Mouse (Mus musculus) adrenal gland, postnatal 36 days (tissue): ENCODE results near the gene Rnf111. TPM values are rescaled to one million over a fixed set of nuclear protein-coding genes. Genes with fewer than 3 reads are reported as not detected.
A peak's percentile ranks its signal among the peaks of the same experiment; 100 is the strongest.
"Not testable (repeated sequence)": the region's sequence is repeated elsewhere in the genome, so short reads cannot be mapped to it uniquely, and the experiment has no call there.

ENCODE experiments used
- DNase-seq, 2 experiments: peaks; one replicate each; pipeline ENCODE4 v3.0.0; 2021; ENCODE audit warnings: mixed read lengths in 1 of 2
- long read RNA-seq, 2 experiments: library from polyadenylated mRNA; stranded (forward); transcript quantifications; one replicate each; pipeline ENCODE4 v2.0.0; 2021; ENCODE audit warnings: borderline sequencing depth in 2 of 2
- total RNA-seq, 2 experiments: library from RNA; stranded (reverse); gene quantifications; 2 replicates each; pipeline ENCODE4 v1.2.3; 2021

Gene Rnf111
- total RNA-seq, result 10 to 100 TPM; 38.8 to 39.4 TPM
- long read RNA-seq, experiment 1, partial matches to known transcripts, result 4 of 8 reads
- long read RNA-seq, experiment 1, other reads (novel, unspliced or antisense), result 4 of 8 reads
- long read RNA-seq, experiment 2, partial matches to known transcripts, result 1 of 2 reads
- long read RNA-seq, experiment 2, other reads (novel, unspliced or antisense), result 1 of 2 reads

GRCm38 (mm10) chr9:70503626-70504041, at the start of gene Rnf111:
TSS of gene Rnf111 (minus strand) at chr9:70503725.
- peak; percentile 99 for DNase-seq

- not testable (repeated sequence) for DNase-seq
These were observed 48.7 kb upstream of the Rnf111 start for GRCm38 (mm10) chr9:70552233-70552632.

GRCm38 (mm10) chr9:70551524-70551923, 48.0 kb upstream of the Rnf111 start:
- no peak for DNase-seq

GRCm38 (mm10) chr9:70548304-70548703, 44.8 kb upstream of the Rnf111 start:
- DNase-seq, result no peak

GRCm38 (mm10) chr9:70546576-70546975, 43.1 kb upstream of the Rnf111 start:
- DNase-seq, result not testable (repeated sequence)

GRCm38 (mm10) chr9:70544831-70545230, 41.3 kb upstream of the Rnf111 start:
- DNase-seq, result no peak

- DNase-seq, result no peak
These were observed 40.5 kb upstream of the Rnf111 start for GRCm38 (mm10) chr9:70543985-70544384.

- peak; percentile 73 to 81 for DNase-seq
These were observed 39.7 kb upstream of the Rnf111 start for GRCm38 (mm10) chr9:70543048-70543880.

GRCm38 (mm10) chr9:70542305-70543041, 38.9 kb upstream of the Rnf111 start, which contains the start of gene Sltm:
TSS of gene Sltm (plus strand) at chr9:70542754.
- peak; percentile 100 for DNase-seq

GRCm38 (mm10) chr9:70541584-70541983, 38.1 kb upstream of the Rnf111 start:
- DNase-seq, result peak in 1 of 2 experiments; percentile 3

- no peak for DNase-seq
These were observed 29.8 kb upstream of the Rnf111 start for GRCm38 (mm10) chr9:70533328-70533727.

GRCm38 (mm10) chr9:70524366-70524765, 20.8 kb upstream of the Rnf111 start:
- DNase-seq, result no peak

GRCm38 (mm10) chr9:70523813-70524212, 20.3 kb upstream of the Rnf111 start:
- DNase-seq, result no peak

- DNase-seq, result no peak
These were observed 17.1 kb upstream of the Rnf111 start for GRCm38 (mm10) chr9:70520651-70521050.

GRCm38 (mm10) chr9:70511681-70512080, 8.2 kb upstream of the Rnf111 start:
- no peak for DNase-seq

GRCm38 (mm10) chr9:70510998-70511583, 7.6 kb upstream of the Rnf111 start:
- DNase-seq, result peak in 1 of 2 experiments; percentile 3

- peak; percentile 50 to 52 for DNase-seq
These were observed 6.5 kb upstream of the Rnf111 start for GRCm38 (mm10) chr9:70509906-70510525.

GRCm38 (mm10) chr9:70506787-70507186, 3.3 kb upstream of the Rnf111 start:
- DNase-seq, result no peak

GRCm38 (mm10) chr9:70506186-70506585, 2.7 kb upstream of the Rnf111 start:
- DNase-seq, result no peak

- DNase-seq, result peak; percentile 68 to 83
These were observed 416 bp downstream of the Rnf111 start for GRCm38 (mm10) chr9:70503015-70503603.

- DNase-seq, result no peak
These were observed 1.1 kb downstream of the Rnf111 start for GRCm38 (mm10) chr9:70502284-70503014.
